In the genomic region with DNA sequence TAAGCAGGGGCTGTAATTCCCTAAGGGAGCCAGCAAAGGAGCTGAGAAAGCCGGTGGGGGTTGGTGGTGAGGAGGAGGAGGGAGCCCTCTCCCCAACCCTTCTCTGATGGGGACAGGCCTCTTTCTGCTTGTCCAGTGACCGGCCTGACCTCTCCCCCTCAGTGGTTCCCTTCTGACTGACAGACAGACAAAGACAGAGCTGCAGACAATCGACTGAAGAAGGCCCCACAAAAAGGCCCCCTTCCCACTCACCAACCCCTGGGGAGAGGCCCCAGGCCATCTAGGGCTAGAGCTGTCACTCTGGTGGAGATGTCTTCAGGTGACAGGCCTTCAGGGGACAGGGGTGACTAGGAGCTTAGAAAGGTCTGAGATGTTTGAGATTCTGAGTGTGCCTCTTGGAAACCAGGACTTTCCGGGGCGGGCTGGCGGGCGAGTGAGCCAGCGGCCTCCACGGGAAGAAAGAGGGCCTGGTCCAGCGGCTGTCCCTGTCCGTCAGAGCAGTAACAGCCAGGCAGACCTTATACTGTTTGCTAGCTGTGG, we compare ENCODE assay signal across 10 mouse cellular contexts. TPM values are rescaled to one million over a fixed set of nuclear protein-coding genes. Genes with fewer than 3 reads are reported as not detected.
DNase-seq lines count a peak whose midpoint lies in the region; ATAC-seq and TF ChIP-seq lines count a peak whose summit lies in the region.
"Had no signal": no experiment of that assay in that cellular context is flagged by ENCODE, and none has a peak within 500 bp of the region (broad histone marks: within the 10 kb centered on the region; RNA-seq: fewer than 3 reads in every experiment).

No protein-coding gene starts in this region.

- TF ChIP-seq CTCF in brain, embryonic 14.5 days (IDR thresholded peaks at IDR 0.05; ENCODE audit: borderline replicate concordance, extremely low read depth, insufficient read depth, insufficient read length), result no peak

- H3K4me1 ChIP-seq in midbrain, embryonic 14.5 days (ENCODE audit: control insufficient read depth, insufficient read depth, low read length), result peaks cover 59% of the 10 kb centered on the region

- H3K27ac ChIP-seq in midbrain, embryonic 14.5 days (replicated peaks; ENCODE audit: low read depth, low read length), result peak overlapping the region; percentile 100

- intact Hi-C loops in heart, postnatal 36 days (cut with DNase I), result no loop called here

- peak overlapping the region; percentile 32; the same call in 1 of the 2 replicates for H3K9ac ChIP-seq in midbrain, embryonic 14.5 days (replicated peaks; ENCODE audit: low read length)

- H3K4me3 ChIP-seq in midbrain, embryonic 14.5 days (replicated peaks; ENCODE audit: low read depth, low read length), result no peak overlapping the region

- H3K27me3 ChIP-seq in midbrain, embryonic 14.5 days (ENCODE audit: control insufficient read depth, insufficient read depth, low read length), result no peaks in the 10 kb centered on the region

- peak overlapping the region; percentile 45 for H3K4me2 ChIP-seq in midbrain, embryonic 14.5 days (ENCODE audit: low read length)

- no peaks in the 10 kb centered on the region for H3K36me3 ChIP-seq in midbrain, embryonic 14.5 days (ENCODE audit: control insufficient read depth, insufficient read depth, low read length)

- ATAC-seq in midbrain, embryonic 14.5 days (ENCODE audit: low FRiP score, low TSS enrichment), result no peak
- ATAC-seq in megakaryocyte, adult 5-6 weeks (ENCODE audit: poor library complexity, severe bottlenecking), result no peak

- TF ChIP-seq POLR2A in brain, embryonic 14.5 days (IDR thresholded peaks at IDR 0.05; ENCODE audit: borderline replicate concordance, extremely low read depth, insufficient read depth, insufficient read length, poor library complexity, severe bottlenecking), result no peak

- WGBS in midbrain, embryonic 14.5 days, result 2% methylated on average over 11 of the region's 11 CpGs

- no peaks in the 10 kb centered on the region for H3K9me3 ChIP-seq in midbrain, embryonic 14.5 days (ENCODE audit: control insufficient read depth, low read length)
- H3K9me3 ChIP-seq: megakaryocyte, embryonic 14.5 days had no signal

- DNase-seq in brain, embryonic 14.5 days (ENCODE audit: low read depth), result peak; percentile 68
- DNase-seq in embryo, embryonic 9.5 days (ENCODE audit: extremely low spot score), result peak; percentile 87
- peak; percentile 60 for DNase-seq in gastrocnemius, postnatal 25 days
- peak; percentile 52 for DNase-seq in midbrain, embryonic 14.5 days
- no peak for DNase-seq in frontal cortex, postnatal 36 days (ENCODE audit: low spot score in 2 of 2)
- DNase-seq in heart, adult 9 months (ENCODE audit: low spot score in 2 of 2), result no peak
- DNase-seq in heart, postnatal 36 days, result no peak
- DNase-seq: cerebellum, adult 8-10 months had no signal

RNA-seq across cellular contexts. Expression of a gene that starts 24.0 kb away (rescaled TPM):
- 9.3 and 15.8 TPM in 2 replicates for polyA plus RNA-seq in brain, embryonic 14.5 days (2012; rRNA removed)
- total RNA-seq in gastrocnemius, postnatal 25 days (2021), result 10 to 100 TPM; 28.2 to 31.1 TPM
- polyA plus RNA-seq in midbrain, embryonic 14.5 days (2014; fragmentation: Nextera tagmentation; extraction: Ambion mirVana), result 6.5 and 16.0 TPM in 2 replicates
- 2.0 and 4.2 TPM in 2 replicates for total RNA-seq in megakaryocyte, adult 5-6 weeks (2015)
- 0.28 and 0.92 TPM in 2 replicates for total RNA-seq in megakaryocyte, adult 5-6 weeks (2017)
- total RNA-seq in heart, postnatal 36 days (2021), result 10 to 100 TPM; 36.0 to 39.4 TPM

RNA-seq across cellular contexts. Expression of a gene that starts 42.6 kb away (rescaled TPM):
- polyA plus RNA-seq in brain, embryonic 14.5 days (2012; rRNA removed), result 71.6 and 83.7 TPM in 2 replicates
- total RNA-seq in gastrocnemius, postnatal 25 days (2021), result 10 to 100 TPM; 22.3 to 23.0 TPM
- 85.2 and 90.2 TPM in 2 replicates for polyA plus RNA-seq in midbrain, embryonic 14.5 days (2014; fragmentation: Nextera tagmentation; extraction: Ambion mirVana)
- 17.5 and 21.1 TPM in 2 replicates for total RNA-seq in megakaryocyte, adult 5-6 weeks (2015)
- 23.9 and 37.3 TPM in 2 replicates for total RNA-seq in megakaryocyte, adult 5-6 weeks (2017)
- 10 to 100 TPM; 22.7 to 23.7 TPM for total RNA-seq in heart, postnatal 36 days (2021)

RNA-seq across cellular contexts. Expression of a gene that starts 43.9 kb away (rescaled TPM):
- polyA plus RNA-seq in brain, embryonic 14.5 days (2012; rRNA removed), result 89.1 and 102 TPM in 2 replicates
- total RNA-seq in gastrocnemius, postnatal 25 days (2021), result 100 to 1,000 TPM; 348 to 389 TPM
- polyA plus RNA-seq in midbrain, embryonic 14.5 days (2014; fragmentation: Nextera tagmentation; extraction: Ambion mirVana), result 40.1 and 46.3 TPM in 2 replicates
- total RNA-seq in megakaryocyte, adult 5-6 weeks (2015), result 30.0 and 32.6 TPM in 2 replicates
- 30.2 and 31.1 TPM in 2 replicates for total RNA-seq in megakaryocyte, adult 5-6 weeks (2017)
- 100 to 1,000 TPM; 397 to 404 TPM for total RNA-seq in heart, postnatal 36 days (2021)

RNA-seq across cellular contexts. Expression of a gene that starts 54.2 kb away (rescaled TPM):
- polyA plus RNA-seq in brain, embryonic 14.5 days (2012; rRNA removed), result 0.09 and 0.16 TPM in 2 replicates
- not detected for total RNA-seq in gastrocnemius, postnatal 25 days (2021)
- 0.16 and 0.24 TPM in 2 replicates for polyA plus RNA-seq in midbrain, embryonic 14.5 days (2014; fragmentation: Nextera tagmentation; extraction: Ambion mirVana)
- total RNA-seq in megakaryocyte, adult 5-6 weeks (2015), result 0.07 TPM in 1 of 2 replicates, not detected in the other
- 0.16 and 0.29 TPM in 2 replicates for total RNA-seq in megakaryocyte, adult 5-6 weeks (2017)
- total RNA-seq in heart, postnatal 36 days (2021), result 1 to 10 TPM in 1 of 2 experiments, under 1 TPM in 1; 0.73 to 1.8 TPM

Comparison
In these comparisons a context has a peak if more than half of its experiments do, and no peak if none do; other contexts are left out.
1. DNase-seq: peak in brain, embryonic 14.5 days (single experiment), embryo, embryonic 9.5 days (single experiment), gastrocnemius, postnatal 25 days (single experiment) and midbrain, embryonic 14.5 days (single experiment); none in frontal cortex, postnatal 36 days (0 of 2), heart, adult 9 months (0 of 2) and heart, postnatal 36 days (0 of 2).
2. RNA of a gene that starts 24.0 kb away (total RNA-seq): 36.0 to 39.4 TPM in heart, postnatal 36 days and 28.2 to 31.1 TPM in gastrocnemius, postnatal 25 days; 0.28 to 4.2 TPM in megakaryocyte, adult 5-6 weeks; every median in the first group is over 4 times any median in the second.
3. RNA of a gene that starts 43.9 kb away (total RNA-seq): 397 to 404 TPM in heart, postnatal 36 days and 348 to 389 TPM in gastrocnemius, postnatal 25 days; 30.0 to 32.6 TPM in megakaryocyte, adult 5-6 weeks; every median in the first group is over 10 times any median in the second.